Mouse (Mus musculus) CD8-positive naive resting alpha-beta T cell, adult 2 months (primary cell): Measurements from ENCODE around the gene Gm8024.
"Not testable (repeated sequence)": the region's sequence is repeated elsewhere in the genome, so short reads cannot be mapped to it uniquely, and the experiment has no call there.

ENCODE experiments used
- DNase-seq, 2 experiments: peaks; one replicate each; pipeline ENCODE4 v3.0.0; 2022; ENCODE audit warnings: low read depth in 2 of 2, low spot score in 2 of 2

Gene Gm8024

DNA sequence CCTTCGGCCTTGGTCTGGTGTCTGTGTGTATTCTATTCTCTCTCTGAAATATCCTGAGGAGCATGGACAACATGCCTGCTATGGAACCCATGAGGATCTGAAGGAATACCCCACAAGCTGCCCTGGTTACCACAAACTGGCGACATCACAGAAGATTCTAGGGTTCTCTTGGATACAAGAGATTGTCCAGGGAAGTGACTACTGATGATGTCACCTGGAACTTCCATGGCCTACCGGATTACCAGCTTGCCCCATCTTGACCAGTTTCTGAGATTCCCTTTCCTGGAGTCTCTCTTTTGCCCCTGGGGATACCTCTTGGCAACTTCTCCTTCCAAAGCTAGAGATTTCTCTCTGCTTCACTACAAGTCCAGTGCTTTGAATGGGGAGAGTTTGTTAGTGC lies at the start of gene Gm8024:
TSS of gene Gm8024 (minus strand) at position 101 of the 400 bp plus-strand sequence.
- DNase-seq, result not testable (repeated sequence)

- DNase-seq, result not testable (repeated sequence)
Observed at GRCm38 (mm10) chr14:42543170-42543701, 19.2 kb upstream of the Gm8024 start.

GRCm38 (mm10) chr14:42542316-42543169 lies 18.5 kb upstream of the Gm8024 start:
- not testable (repeated sequence) for DNase-seq

DNA sequence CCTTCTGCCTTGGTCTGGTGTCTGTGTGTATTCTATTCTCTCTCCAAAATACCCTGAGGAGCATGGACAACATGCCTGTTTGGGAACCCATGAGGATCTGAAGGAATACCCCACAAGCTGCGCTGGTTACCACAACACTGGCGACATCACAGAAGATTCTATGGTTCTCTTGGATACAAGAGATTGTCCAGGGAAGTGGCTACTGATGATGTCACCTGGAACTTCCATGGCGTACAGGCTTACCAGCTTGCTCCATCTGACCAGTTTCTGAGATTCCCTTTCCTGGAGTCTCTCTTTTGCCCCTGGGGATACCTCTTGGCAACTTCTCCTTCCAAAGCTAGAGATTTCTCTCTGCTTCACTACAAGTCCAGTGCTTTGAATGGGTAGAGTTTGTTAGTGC lies 21.8 kb downstream of the Gm8024 start, which contains the start of gene Gm8020:
TSS of gene Gm8020 (minus strand) at position 101 of the 400 bp plus-strand sequence.
- DNase-seq, result not testable (repeated sequence)
